Mouse (Mus musculus): ENCODE measurements around the gene Ccdc78.

DNA sequence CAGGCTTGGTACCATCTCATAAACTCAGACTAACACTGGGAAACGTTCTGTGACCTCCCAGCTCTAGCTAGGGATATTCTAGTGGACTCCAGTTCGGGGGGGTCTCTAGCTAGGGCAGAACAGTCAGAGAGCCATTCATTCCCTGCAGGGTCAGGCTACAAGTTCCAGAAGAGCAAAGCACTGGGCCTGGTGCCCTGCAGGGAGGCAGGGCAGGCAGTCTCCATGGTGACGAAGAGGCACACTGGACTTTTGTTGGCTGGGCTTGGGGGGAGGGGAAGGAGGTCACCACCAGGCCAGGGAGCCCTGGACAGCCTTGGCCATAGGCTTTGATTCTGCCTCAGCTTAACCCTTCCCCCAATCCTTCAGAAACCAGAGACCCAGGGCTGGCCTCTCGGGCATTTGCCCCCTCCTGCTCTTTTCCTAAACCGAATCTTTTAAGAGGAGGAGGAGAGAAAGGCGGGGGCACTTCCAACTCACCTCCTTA lies 9.3 kb downstream of the Ccdc78 start, which contains the start of gene AC134908.4:
- TF ChIP-seq POLR2A (IDR thresholded peaks at IDR 0.05; ENCODE audit: low read depth, low read length) (no peak), CTCF (IDR thresholded peaks at IDR 0.05; ENCODE audit: extremely low read depth, insufficient read depth, insufficient read length, insufficient replicate concordance) (no peak)

All from spleen, adult 2 months (tissue).